15 mouse cellular contexts compared by ENCODE assay signal in the genomic region with DNA sequence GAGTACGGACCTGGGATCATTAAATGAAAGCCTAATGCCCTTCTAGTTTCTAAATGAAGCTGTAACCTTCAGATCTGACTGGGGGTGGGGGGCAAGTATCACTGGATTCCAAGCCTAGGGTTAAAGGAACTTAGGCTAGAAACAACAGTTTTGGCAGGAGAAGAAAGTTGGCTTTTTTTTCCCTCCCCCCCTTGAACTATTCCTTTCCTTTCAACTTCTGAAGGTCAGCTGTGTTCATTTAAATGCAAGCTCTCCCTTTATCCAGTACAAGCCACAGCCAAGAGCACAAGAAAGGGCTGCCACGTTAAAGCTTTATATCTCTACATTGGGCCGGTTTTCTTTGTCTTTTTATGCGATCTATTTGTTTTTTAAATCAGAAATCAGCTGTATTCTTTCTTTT.
DNase-seq lines count a peak whose midpoint lies in the region; ATAC-seq and TF ChIP-seq lines count a peak whose summit lies in the region.
"Had no signal": no experiment of that assay in that cellular context is flagged by ENCODE, and none has a peak within 500 bp of the region (broad histone marks: within the 10 kb centered on the region; RNA-seq: fewer than 3 reads in every experiment).

No protein-coding gene starts in this region.

- peaks cover 61% of the 10 kb centered on the region for H3K36me3 ChIP-seq in kidney, embryonic 14.5 days (ENCODE audit: control insufficient read depth, insufficient read depth, low read length)
- peaks cover 26% of the 10 kb centered on the region; the same call in 1 of the 2 replicates for H3K36me3 ChIP-seq in midbrain, embryonic 14.5 days (ENCODE audit: control insufficient read depth, insufficient read depth, low read length)
- 0 out of 2 replicates have a peak, but pooled peaks cover 6% of the 10 kb centered on the region for H3K36me3 ChIP-seq in midbrain, postnatal 0 days (ENCODE audit: insufficient read depth, low read length)
- H3K36me3 ChIP-seq: midbrain, embryonic 15.5 days had no signal

- no peaks in the 10 kb centered on the region for H3K9me3 ChIP-seq in kidney, embryonic 14.5 days (ENCODE audit: control insufficient read depth, low read length)
- no peaks in the 10 kb centered on the region for H3K9me3 ChIP-seq in midbrain, embryonic 14.5 days (ENCODE audit: control insufficient read depth, low read length)
- H3K9me3 ChIP-seq in midbrain, postnatal 0 days (ENCODE audit: low read length), result no peaks in the 10 kb centered on the region
- H3K9me3 ChIP-seq: hindbrain, embryonic 12.5 days; liver, embryonic 12.5 days; midbrain, embryonic 15.5 days had no signal

- no peak for TF ChIP-seq CTCF in midbrain, postnatal 0 days (IDR thresholded peaks at IDR 0.05)

- H3K27ac ChIP-seq in kidney, embryonic 14.5 days (ENCODE audit: low read depth, low read length), result peak overlapping the region; percentile 31; the same call in 1 of the 2 replicates
- no peak overlapping the region for H3K27ac ChIP-seq in midbrain, embryonic 14.5 days (replicated peaks; ENCODE audit: low read depth, low read length)
- H3K27ac ChIP-seq in midbrain, postnatal 0 days (ENCODE audit: low read depth, low read length), result no peak overlapping the region
- H3K27ac ChIP-seq: hindbrain, embryonic 12.5 days; liver, embryonic 12.5 days; midbrain, embryonic 15.5 days had no signal

- WGBS in kidney, embryonic 14.5 days, result 64% methylated on average over 4 of the region's 4 CpGs
- WGBS in midbrain, embryonic 14.5 days, result 33% methylated on average over 4 of the region's 4 CpGs
- 40% methylated on average over 4 of the region's 4 CpGs for WGBS in midbrain, postnatal 0 days

- no peak overlapping the region for H3K4me2 ChIP-seq in kidney, embryonic 14.5 days (replicated peaks; ENCODE audit: low read depth, low read length)
- H3K4me2 ChIP-seq in midbrain, embryonic 14.5 days (ENCODE audit: low read length), result no peak overlapping the region
- no peak overlapping the region for H3K4me2 ChIP-seq in midbrain, postnatal 0 days (ENCODE audit: low read depth, low read length, poor library complexity, severe bottlenecking)
- H3K4me2 ChIP-seq: hindbrain, embryonic 12.5 days; liver, embryonic 12.5 days; midbrain, embryonic 15.5 days had no signal

- ATAC-seq in kidney, embryonic 14.5 days (ENCODE audit: low FRiP score, low TSS enrichment), result no peak
- ATAC-seq in midbrain, embryonic 14.5 days (ENCODE audit: low FRiP score, low TSS enrichment), result no peak
- ATAC-seq in midbrain, postnatal 0 days (ENCODE audit: low FRiP score), result no peak
- ATAC-seq: liver, embryonic 12.5 days; midbrain, embryonic 15.5 days had no signal

- no peak overlapping the region for H3K9ac ChIP-seq in kidney, embryonic 14.5 days (ENCODE audit: low read depth, low read length)
- H3K9ac ChIP-seq in midbrain, embryonic 14.5 days (replicated peaks; ENCODE audit: low read length), result no peak overlapping the region
- no peak overlapping the region for H3K9ac ChIP-seq in midbrain, postnatal 0 days (replicated peaks; ENCODE audit: low read length, poor library complexity, severe bottlenecking)
- H3K9ac ChIP-seq: hindbrain, embryonic 12.5 days; liver, embryonic 12.5 days; midbrain, embryonic 15.5 days had no signal

- peak; percentile 26 for DNase-seq in adrenal gland, postnatal 14 days
- no peak for DNase-seq in adrenal gland, adult 8-10 months
- DNase-seq in kidney, postnatal 4 days, result no peak
- peak; percentile 24 for DNase-seq in midbrain, embryonic 14.5 days
- no peak for DNase-seq in midbrain, postnatal 0 days (ENCODE audit: low spot score)
- DNase-seq in left cerebral cortex, adult 8-10 months (ENCODE audit: low spot score in 2 of 2), result no peak
- DNase-seq in left cerebral cortex, adult 11 months (ENCODE audit: low spot score), result no peak
- DNase-seq: cerebellum, adult 11 months; gastrocnemius, postnatal 36 days; kidney, postnatal 25 days; thymus, postnatal 4 days had no signal

- H3K27me3 ChIP-seq in kidney, embryonic 14.5 days (ENCODE audit: control insufficient read depth, insufficient read depth, low read length), result no peaks in the 10 kb centered on the region
- H3K27me3 ChIP-seq in midbrain, embryonic 14.5 days (ENCODE audit: control insufficient read depth, insufficient read depth, low read length), result peaks cover 6% of the 10 kb centered on the region; the same call in 1 of the 2 replicates
- no peaks in the 10 kb centered on the region; the same call in 1 of the 2 replicates for H3K27me3 ChIP-seq in midbrain, postnatal 0 days (ENCODE audit: insufficient read depth, low read length)
- H3K27me3 ChIP-seq: hindbrain, embryonic 12.5 days; liver, embryonic 12.5 days had no signal

- H3K4me1 ChIP-seq in kidney, embryonic 14.5 days (ENCODE audit: control insufficient read depth, insufficient read depth, low read length), result peaks cover 31% of the 10 kb centered on the region
- no peaks in the 10 kb centered on the region for H3K4me1 ChIP-seq in midbrain, embryonic 14.5 days (ENCODE audit: control insufficient read depth, insufficient read depth, low read length)
- no peaks in the 10 kb centered on the region for H3K4me1 ChIP-seq in midbrain, postnatal 0 days (ENCODE audit: insufficient read depth, low read length)
- H3K4me1 ChIP-seq: midbrain, embryonic 15.5 days had no signal

- no peak overlapping the region for H3K4me3 ChIP-seq in kidney, embryonic 14.5 days (ENCODE audit: low read length)
- no peak overlapping the region for H3K4me3 ChIP-seq in midbrain, embryonic 14.5 days (replicated peaks; ENCODE audit: low read depth, low read length)
- H3K4me3 ChIP-seq in midbrain, postnatal 0 days (ENCODE audit: low read depth, low read length), result no peak overlapping the region
- H3K4me3 ChIP-seq: hindbrain, embryonic 12.5 days; liver, embryonic 12.5 days; midbrain, embryonic 15.5 days had no signal

Comparison
In these comparisons a context has a peak if more than half of its experiments do, and no peak if none do; other contexts are left out.
1. DNase-seq: peak in adrenal gland, postnatal 14 days (single experiment) and midbrain, embryonic 14.5 days (single experiment); none in adrenal gland, adult 8-10 months (single experiment), kidney, postnatal 4 days (0 of 2), midbrain, postnatal 0 days (single experiment), left cerebral cortex, adult 8-10 months (0 of 2) and left cerebral cortex, adult 11 months (single experiment).